Mouse (Mus musculus) embryonic facial prominence, embryonic 10.5 days (tissue): Measurements from ENCODE around the gene Ppm1g. TPM values are rescaled to one million over a fixed set of nuclear protein-coding genes. Genes with fewer than 3 reads are reported as not detected.
A peak's percentile ranks its signal among the peaks of the same experiment; 100 is the strongest.

ENCODE experiments used
- DNase-seq: peaks from one replicate; pipeline ENCODE4 v3.0.0-alpha.2; 2017; ENCODE audit warnings: low spot score
- H3K27ac ChIP-seq: fragments of 300-500 bp; sonication (generic); replicated peaks from 2 replicates; pipeline ENCODE4 v1.5.1; 2016; ENCODE audit warnings: mild to moderate bottlenecking
- H3K27me3 ChIP-seq: fragments of 300-500 bp; sonication (generic); replicated peaks from 2 replicates; pipeline ENCODE4 v1.6.1; 2016; ENCODE audit warnings: low read depth, mild to moderate bottlenecking; ENCODE audit not compliant: poor library complexity, severe bottlenecking
- H3K36me3 ChIP-seq: fragments of 300-500 bp; sonication (generic); replicated peaks from 2 replicates; pipeline ENCODE4 v1.6.1; 2016; ENCODE audit warnings: mild to moderate bottlenecking, moderate library complexity
- H3K4me1 ChIP-seq: fragments of 300-500 bp; sonication (generic); 2 replicates; pipeline ENCODE4 v1.6.1; 2016
- H3K4me3 ChIP-seq: fragments of 300-500 bp; sonication (generic); 2 replicates; pipeline ENCODE4 v1.5.1; 2016; ENCODE audit warnings: mild to moderate bottlenecking, moderate library complexity
- H3K9me3 ChIP-seq: fragments of 300-500 bp; sonication (generic); 2 replicates; pipeline ENCODE4 v1.6.1; 2016; ENCODE audit warnings: mild to moderate bottlenecking
- WGBS: fragments of 180-500 bp; shearing (Covaris S2); methylation state at CpG from one replicate; pipeline ENCODE4 v1.1.7; 2016; 5-methylcytosine and 5-hydroxymethylcytosine counted together
- polyA plus RNA-seq: library from polyadenylated mRNA; unstranded; fragments of >200 nt; fragmentation: Nextera tagmentation; extraction: Ambion mirVana; gene quantifications from 2 replicates; pipeline ENCODE4 v1.2.1, GENCODE M21; 2016

Ppm1g gene
- 185 and 197 TPM in 2 replicates for polyA plus RNA-seq

DNA sequence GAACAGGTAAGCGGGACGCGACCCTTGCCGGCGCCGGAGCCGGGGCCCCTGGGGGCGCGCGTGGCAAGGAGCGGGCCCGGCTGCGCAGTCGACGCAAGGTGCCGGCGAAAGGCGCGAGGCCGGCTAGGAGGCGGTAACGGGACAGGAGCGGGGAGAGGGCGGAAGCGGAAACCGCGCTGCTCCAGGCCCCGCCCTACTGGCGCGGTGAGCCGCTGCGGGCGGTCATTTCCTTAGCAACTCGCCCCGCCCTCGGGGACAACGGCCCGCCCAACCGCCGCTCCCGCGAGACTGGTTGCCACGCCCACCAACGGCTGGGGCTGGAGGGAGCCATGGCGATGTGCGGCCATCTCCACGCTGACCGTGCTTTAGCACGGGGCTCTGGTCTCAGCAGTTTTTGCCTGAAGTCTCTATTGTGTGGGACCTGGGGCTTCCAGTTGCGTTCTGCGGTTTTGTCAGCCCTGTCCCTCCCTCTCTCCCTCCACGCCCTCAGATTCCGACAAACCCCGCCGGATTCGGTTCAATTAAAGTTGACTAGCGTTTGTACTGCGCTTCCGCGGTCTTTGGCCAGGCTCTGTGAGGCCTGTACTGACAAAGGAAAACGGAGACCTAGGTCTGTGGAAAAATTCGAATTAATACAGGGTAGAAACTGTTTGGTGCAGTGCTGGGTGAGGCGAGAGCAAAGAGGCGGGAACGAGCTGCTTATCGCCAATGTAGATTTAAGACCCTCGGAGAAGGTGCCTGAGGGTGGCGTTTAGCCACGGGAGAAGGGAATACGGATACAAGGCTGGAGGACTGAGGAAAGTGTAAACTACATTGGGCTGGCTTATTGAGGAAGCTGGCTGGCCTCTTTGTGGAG, at the start of gene Ppm1g:
Ppm1g (minus strand) TSS at position 240 of the 856 bp plus-strand sequence.
- peak within 1 kb of the TSS; percentile 97 for H3K27ac ChIP-seq
- H3K4me1 ChIP-seq, result peaks cover 16% of the 10 kb centered on the region
- peaks cover 7% of the 10 kb centered on the region; the same call in 1 of the 2 replicates for H3K36me3 ChIP-seq
- H3K27me3 ChIP-seq, result no peaks in the 10 kb centered on the region
- H3K4me3 ChIP-seq, result peak within 1 kb of the TSS; percentile 99
- no peaks in the 10 kb centered on the region for H3K9me3 ChIP-seq
- under 1% methylated on average over 70 of the region's 70 CpGs for WGBS
- DNase-seq, result peak; percentile 98

DNA sequence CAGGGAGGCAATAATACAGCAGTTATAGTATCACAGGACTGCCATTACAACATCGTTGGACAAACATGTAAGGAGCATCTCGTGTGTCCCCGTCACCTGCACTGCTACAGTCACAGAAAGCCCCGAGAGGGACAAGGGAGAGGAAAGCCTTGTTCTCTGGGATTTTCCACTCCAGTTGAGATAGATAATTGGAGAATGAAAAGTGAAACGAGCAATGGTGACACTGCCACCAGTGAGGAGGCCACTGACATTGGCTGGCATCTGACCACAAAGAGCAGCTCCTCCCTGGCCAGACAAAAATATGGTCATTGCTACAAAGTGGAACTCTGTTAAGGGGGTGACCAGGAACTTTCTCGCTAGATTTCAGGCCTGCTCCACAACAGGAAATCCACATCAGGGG, 47.2 kb upstream of the Ppm1g start:
- H3K9me3 ChIP-seq, result no peaks in the 10 kb centered on the region
- no peak overlapping the region for H3K27ac ChIP-seq
- no peak for DNase-seq
- peaks cover 91% of the 10 kb centered on the region for H3K36me3 ChIP-seq
- WGBS, result 75% methylated on average over 6 of the region's 6 CpGs
- no peaks in the 10 kb centered on the region for H3K4me1 ChIP-seq
- H3K27me3 ChIP-seq, result no peaks in the 10 kb centered on the region
- no peak overlapping the region for H3K4me3 ChIP-seq

DNA sequence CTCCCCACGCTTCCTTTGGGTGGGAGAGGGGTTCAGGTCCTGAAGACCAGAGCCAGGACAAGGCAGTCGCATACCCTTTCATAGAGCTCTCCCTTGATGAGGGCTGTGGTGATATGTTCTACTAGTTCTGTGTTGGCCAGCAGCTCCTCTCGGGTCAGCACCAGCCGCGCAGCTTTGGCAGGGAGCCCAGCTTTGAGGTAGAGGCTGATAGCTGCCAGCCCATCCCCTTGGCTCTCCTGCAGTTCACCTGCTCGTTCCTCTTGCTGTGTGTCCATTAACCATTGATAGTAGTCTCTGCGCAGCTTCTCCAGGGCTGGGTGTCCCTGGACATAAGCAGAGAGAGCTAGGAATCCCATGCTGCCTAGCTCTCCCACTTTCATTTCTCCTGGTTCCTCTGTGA, 45.6 kb upstream of the Ppm1g start:
- no peak for DNase-seq
- WGBS, result 91% methylated on average over 7 of the region's 7 CpGs
- Histone ChIP-seq H3K4me3 (no peak overlapping the region), H3K27me3 (no peaks in the 10 kb centered on the region), H3K9me3 (no peaks in the 10 kb centered on the region), H3K4me1 (no peaks in the 10 kb centered on the region), H3K27ac (no peak overlapping the region), H3K36me3 (peaks cover 93% of the 10 kb centered on the region)

DNA sequence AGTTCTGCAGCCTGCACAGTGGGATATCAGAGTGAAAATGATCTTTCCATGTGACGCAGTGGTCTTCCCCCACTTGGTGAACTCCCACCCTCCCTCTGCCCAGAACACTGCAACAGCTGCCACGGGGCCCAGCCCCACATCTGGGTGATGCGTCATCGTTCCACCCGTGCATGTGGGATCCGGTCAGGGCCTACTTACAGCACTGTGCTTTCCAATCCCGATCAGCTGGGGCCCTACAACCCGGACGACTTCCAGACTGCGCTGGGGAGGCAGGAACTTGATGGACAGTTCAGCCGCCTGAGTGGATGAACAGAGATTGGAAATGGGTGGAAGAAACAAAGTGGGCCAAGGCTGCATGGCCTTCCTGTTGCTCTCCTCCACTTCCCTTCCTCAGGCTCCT, 37.1 kb upstream of the Ppm1g start:
- Histone ChIP-seq H3K4me3 (no peak overlapping the region), H3K27ac (no peak overlapping the region), H3K4me1 (peaks cover 13% of the 10 kb centered on the region), H3K36me3 (peaks cover 96% of the 10 kb centered on the region), H3K27me3 (no peaks in the 10 kb centered on the region), H3K9me3 (no peaks in the 10 kb centered on the region)
- WGBS, result 88% methylated on average over 11 of the region's 11 CpGs
- DNase-seq, result no peak

DNA sequence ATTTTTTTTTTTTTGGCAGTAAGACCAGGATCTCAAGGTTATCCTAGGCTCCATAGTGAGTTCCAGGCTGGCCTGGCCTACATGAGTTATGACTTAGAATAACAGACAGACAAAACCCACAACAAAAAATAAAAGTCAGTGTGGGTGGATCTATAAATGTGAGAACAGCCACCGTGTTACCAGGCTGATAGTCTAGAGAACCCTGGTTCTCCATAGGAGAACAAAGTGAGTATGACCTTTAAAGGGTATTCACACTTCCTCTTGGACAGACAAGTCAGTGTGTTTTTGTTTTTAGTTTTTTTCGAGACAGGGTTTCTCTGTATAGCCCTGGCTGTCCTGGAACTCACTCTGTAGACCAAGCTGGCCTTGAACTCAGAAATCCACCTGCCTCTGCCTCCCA, 35.5 kb upstream of the Ppm1g start:
- no peak overlapping the region for H3K4me3 ChIP-seq
- H3K9me3 ChIP-seq, result no peaks in the 10 kb centered on the region
- peaks cover 96% of the 10 kb centered on the region for H3K36me3 ChIP-seq
- H3K27ac ChIP-seq, result no peak overlapping the region
- H3K27me3 ChIP-seq, result no peaks in the 10 kb centered on the region
- WGBS, result 89% methylated on average over 2 of the region's 2 CpGs
- peaks cover 29% of the 10 kb centered on the region for H3K4me1 ChIP-seq
- no peak for DNase-seq

DNA sequence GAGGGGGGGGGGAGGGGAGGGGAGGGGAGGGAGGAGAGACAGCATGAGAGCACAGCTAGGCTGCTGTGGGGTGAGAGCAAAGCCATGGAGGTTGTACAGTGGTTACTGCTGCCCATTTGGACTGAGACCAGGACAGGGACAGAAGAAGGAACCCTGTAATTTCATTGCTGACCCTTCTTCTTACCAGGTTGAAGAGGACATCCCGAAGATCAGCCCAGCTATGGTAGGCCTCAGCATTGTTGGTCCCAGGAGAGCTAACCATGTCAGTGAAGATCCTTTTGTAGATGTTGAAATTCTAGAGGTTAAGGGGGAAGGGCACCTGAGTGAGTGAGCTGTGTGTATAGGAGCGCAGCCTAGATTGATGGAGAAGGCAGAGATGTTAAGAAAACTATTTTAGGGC, 34.9 kb upstream of the Ppm1g start:
- 91% methylated on average over 2 of the region's 2 CpGs for WGBS
- no peaks in the 10 kb centered on the region for H3K27me3 ChIP-seq
- H3K36me3 ChIP-seq, result peaks cover 96% of the 10 kb centered on the region
- H3K4me1 ChIP-seq, result peaks cover 35% of the 10 kb centered on the region
- DNase-seq, result no peak
- no peak overlapping the region for H3K27ac ChIP-seq
- H3K9me3 ChIP-seq, result no peaks in the 10 kb centered on the region
- no peak overlapping the region for H3K4me3 ChIP-seq

DNA sequence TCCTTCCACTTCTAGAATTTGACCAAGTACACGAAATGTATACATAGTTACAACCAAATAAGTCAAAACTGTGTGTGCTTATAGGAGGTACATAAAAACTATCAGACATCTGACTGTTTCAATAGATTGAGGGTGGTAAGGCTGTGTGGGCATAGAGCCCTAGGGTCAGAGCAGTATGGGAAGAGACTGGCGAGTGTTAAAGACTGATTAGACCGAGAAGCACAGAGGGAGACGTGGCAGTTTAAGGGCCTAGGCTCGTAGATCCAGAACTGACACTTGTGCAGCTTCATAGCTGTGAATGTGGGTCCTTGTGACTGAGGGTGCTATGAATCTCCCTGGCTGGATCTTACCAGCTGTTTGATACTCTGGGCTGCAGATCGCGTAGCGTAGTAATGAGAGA, 34.4 kb upstream of the Ppm1g start:
- no peaks in the 10 kb centered on the region for H3K9me3 ChIP-seq
- peaks cover 38% of the 10 kb centered on the region for H3K4me1 ChIP-seq
- no peaks in the 10 kb centered on the region for H3K27me3 ChIP-seq
- peaks cover 96% of the 10 kb centered on the region for H3K36me3 ChIP-seq
- DNase-seq, result no peak
- no peak overlapping the region for H3K4me3 ChIP-seq
- H3K27ac ChIP-seq, result no peak overlapping the region
- WGBS, result 89% methylated on average over 8 of the region's 8 CpGs

DNA sequence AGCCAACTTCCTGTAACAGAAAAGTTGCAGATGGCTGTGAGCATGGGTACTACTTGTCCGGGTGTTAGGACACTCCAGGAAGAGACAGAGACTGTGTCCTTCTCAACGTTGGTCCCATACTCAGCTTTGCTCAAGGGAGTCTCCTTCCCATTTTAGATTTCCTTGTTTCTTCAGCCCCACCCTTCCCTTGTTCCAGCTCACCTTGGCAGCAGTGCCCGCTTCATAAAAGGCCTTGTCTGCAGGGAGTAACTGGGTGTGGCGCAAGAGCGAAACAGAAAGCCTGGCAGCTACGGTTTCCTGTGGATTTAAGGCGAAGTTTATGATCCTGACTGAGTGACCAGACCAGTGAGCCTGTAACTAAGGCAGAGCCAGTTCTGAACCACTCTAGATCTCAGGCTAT, 34.0 kb upstream of the Ppm1g start:
- peaks cover 38% of the 10 kb centered on the region for H3K4me1 ChIP-seq
- WGBS, result 89% methylated on average over 7 of the region's 7 CpGs
- peaks cover 96% of the 10 kb centered on the region for H3K36me3 ChIP-seq
- H3K4me3 ChIP-seq, result no peak overlapping the region
- H3K9me3 ChIP-seq, result no peaks in the 10 kb centered on the region
- DNase-seq, result no peak
- H3K27ac ChIP-seq, result no peak overlapping the region
- H3K27me3 ChIP-seq, result no peaks in the 10 kb centered on the region

DNA sequence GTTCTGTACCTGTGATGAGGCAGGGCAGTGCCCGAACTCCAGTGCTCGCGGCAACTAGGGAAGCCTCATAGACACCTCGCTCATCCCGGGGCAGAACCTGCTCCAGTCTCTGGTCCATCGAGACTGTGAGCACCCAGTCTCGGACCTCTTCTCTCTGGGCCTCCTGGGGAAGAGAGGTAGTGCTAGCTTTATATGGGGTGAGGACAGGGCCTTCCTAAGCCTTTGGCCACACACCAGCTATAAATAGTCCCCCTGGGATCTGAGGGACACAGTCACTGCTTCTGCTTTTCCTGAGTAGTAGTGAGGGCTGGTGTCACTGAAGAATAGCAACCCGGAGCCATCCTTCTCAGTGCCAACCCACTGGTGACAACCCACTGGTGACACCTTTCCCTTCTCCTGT, 33.3 kb upstream of the Ppm1g start:
- DNase-seq, result no peak
- peaks cover 96% of the 10 kb centered on the region for H3K36me3 ChIP-seq
- 0 out of 2 replicates have a peak overlapping the region, but pooled peaks have one; percentile 56 for H3K4me3 ChIP-seq
- H3K27me3 ChIP-seq, result no peaks in the 10 kb centered on the region
- no peaks in the 10 kb centered on the region for H3K9me3 ChIP-seq
- H3K27ac ChIP-seq, result peak overlapping the region; percentile 83
- peaks cover 38% of the 10 kb centered on the region for H3K4me1 ChIP-seq
- WGBS, result 95% methylated on average over 8 of the region's 8 CpGs

DNA sequence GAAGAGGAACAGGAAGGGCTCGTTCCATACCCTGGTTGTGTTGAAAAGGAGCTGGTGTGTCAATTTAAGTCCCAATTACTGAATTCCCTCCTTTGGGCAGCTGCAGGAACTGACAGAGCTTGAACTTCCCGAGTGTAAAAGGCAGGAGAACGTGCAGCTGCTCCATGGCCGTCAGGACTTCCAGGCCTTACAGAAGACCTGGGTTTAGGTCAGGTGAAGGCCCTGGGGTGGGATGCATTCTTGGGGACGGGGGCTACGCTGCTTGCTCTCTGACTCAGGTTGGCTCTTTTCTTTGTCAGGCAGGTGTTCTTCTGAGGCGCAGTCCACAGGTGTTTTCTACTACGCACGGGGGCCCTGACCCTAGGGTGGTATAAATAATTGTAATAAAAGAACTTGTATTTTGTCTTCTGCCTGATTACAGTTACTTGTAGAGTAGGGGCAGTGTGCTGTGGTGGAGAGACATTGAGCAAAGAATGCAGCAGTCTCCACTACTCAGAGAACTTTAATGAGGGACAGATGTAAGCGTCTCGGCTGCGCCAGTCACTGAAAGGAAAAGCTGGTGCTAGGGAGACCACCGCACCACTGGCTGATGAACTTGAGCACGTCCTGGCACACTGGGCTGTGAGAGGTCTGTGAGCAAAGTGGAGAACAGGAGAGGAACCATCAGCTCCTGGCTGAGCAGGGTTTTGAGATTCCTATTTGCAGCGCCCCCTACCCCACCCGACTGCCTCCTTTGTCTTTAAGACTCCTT, 32.5 kb upstream of the Ppm1g start:
- Histone ChIP-seq H3K27ac (peak overlapping the region; percentile 83), H3K9me3 (no peaks in the 10 kb centered on the region), H3K4me1 (peaks cover 38% of the 10 kb centered on the region), H3K36me3 (peaks cover 97% of the 10 kb centered on the region), H3K27me3 (no peaks in the 10 kb centered on the region), H3K4me3 (peak overlapping the region; percentile 56)
- 64% methylated on average over 16 of the region's 16 CpGs for WGBS
- peak; percentile 67 for DNase-seq

DNA sequence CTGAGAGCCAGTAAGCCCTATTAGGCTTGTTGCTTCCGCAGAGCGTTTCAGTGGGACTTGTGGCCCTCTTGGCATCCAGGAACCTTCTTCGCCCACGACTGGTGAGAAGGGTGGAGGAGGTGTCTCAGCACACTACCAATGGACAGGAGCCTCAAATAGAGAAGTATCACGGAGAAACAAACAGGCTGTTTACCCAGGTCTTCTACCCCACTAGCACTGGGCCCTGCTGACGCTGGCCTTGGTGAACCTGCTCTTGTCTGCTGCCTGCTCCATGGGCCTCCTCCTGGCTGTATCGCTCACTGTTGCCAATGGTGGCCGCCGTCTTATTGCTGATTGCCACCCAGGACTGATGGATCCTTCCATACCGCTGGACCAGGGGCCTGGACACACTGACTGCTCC, 31.7 kb upstream of the Ppm1g start:
- H3K27ac ChIP-seq, result peak overlapping the region; percentile 83
- DNase-seq, result no peak

DNA sequence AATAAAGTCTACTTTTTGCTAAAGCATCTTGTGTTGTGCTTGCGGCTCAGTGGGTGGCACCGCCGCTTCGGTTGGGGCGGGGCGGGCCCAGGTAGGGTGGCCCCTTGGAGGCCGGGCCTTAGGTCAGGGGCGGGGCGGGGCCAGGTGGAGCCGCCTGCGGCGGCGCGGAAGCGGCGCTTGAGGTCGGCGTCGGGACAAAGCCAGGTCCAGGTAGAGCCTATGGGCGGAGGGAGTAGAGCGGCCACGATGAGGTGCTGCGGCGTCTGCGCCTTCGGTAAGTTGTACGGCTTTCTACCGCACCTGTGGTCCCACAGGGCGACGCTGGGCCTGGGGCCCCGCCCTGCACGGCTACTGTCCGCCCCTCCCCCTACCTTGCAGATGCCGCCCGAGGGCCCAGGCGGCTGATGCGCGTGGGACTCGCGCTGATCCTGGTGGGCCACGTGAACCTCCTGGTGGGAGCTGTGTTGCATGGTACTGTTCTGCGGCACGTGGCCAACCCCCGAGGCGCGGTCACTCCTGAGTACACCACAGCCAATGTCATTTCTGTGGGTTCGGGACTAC, 31.1 kb upstream of the Ppm1g start, which contains the start of gene Krtcap3:
Krtcap3 (plus strand) TSS at position 151 of the 561 bp plus-strand sequence.
- peaks cover 38% of the 10 kb centered on the region for H3K4me1 ChIP-seq
- H3K27me3 ChIP-seq, result no peaks in the 10 kb centered on the region
- H3K9me3 ChIP-seq, result no peaks in the 10 kb centered on the region
- WGBS, result 10% methylated on average over 47 of the region's 47 CpGs
- peak; percentile 66 for DNase-seq
- peak within 1 kb of the TSS; percentile 83 for H3K27ac ChIP-seq
- peaks cover 100% of the 10 kb centered on the region for H3K36me3 ChIP-seq
- H3K4me3 ChIP-seq, result peak within 1 kb of the TSS; percentile 56

More for the DNA sequence above, 31.7 kb upstream of the Ppm1g start:
- Histone ChIP-seq H3K9me3 (no peaks in the 10 kb centered on the region), H3K36me3 (peaks cover 97% of the 10 kb centered on the region), H3K4me1 (peaks cover 38% of the 10 kb centered on the region), H3K27me3 (no peaks in the 10 kb centered on the region), H3K4me3 (peak overlapping the region; percentile 56)
- 51% methylated on average over 10 of the region's 10 CpGs for WGBS
